In the genomic region with DNA sequence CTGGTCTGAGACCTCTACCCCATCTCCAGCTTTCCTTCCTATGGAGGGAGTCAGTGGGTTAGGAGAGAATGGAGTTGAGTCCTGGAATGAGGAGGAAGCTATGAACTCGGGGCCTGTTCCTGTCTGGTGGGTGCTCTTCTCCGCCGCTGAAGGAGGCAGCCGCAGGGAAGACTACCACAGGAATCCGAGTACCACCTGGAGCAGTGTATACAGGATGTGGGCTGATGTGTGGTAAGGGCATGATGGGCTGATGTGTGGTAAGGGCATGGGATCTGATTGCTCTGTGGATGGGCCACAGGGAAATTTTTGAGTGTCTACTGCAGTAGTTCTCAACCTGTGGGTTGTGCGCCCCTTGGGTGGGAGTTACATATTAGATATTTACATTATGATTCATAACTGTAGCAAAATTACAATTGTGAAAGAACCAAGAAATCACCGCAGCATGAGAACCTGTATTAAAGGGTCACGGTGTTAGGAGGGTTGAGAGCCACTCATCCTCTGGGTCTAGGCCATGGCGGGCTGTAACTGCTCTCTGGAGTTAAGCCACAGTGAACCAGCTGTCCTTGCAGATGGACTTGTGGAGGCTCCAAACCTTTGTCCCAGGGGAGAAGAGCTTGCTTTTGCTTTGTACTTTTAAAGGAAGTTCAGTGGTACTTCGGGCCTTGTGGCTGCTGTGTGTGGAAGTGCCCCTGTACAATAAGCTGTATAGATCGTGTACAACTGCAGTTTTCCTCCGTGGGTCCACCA, we compare ENCODE assay signal across 8 mouse cellular contexts. TPM values are rescaled to one million over a fixed set of nuclear protein-coding genes. Genes with fewer than 3 reads are reported as not detected.
DNase-seq lines count a peak whose midpoint lies in the region.

No protein-coding gene starts in this region.

- peak; percentile 20 to 29 for DNase-seq in heart, postnatal 36 days
- DNase-seq in heart, postnatal 4 days = no peak
- DNase-seq in 3T3-L1 (ENCODE audit: low read depth, low spot score) = peak; percentile 51
- DNase-seq in brain, adult 2 months (ENCODE audit: low read depth, low spot score) = peak; percentile 45
- DNase-seq in skeletal muscle tissue, adult 2 months (ENCODE audit: low read depth, low spot score) = peak; percentile 47
- no peak for DNase-seq in MN1 (ENCODE audit: low spot score)
- DNase-seq in layer of hippocampus, adult 11-12 months (ENCODE audit: low spot score) = no peak
- DNase-seq in spleen, postnatal 10 days (ENCODE audit: low spot score in 2 of 2) = no peak

- intact Hi-C loops in heart, postnatal 36 days (cut with DNase I) = no loop called here

RNA-seq across cellular contexts. Expression of a gene that starts 16.0 kb away (rescaled TPM):
- total RNA-seq in heart, postnatal 36 days (2021) = 1 to 10 TPM; 5.2 to 6.9 TPM
- 10 to 100 TPM; 30.2 to 30.8 TPM for total RNA-seq in heart, postnatal 4 days (2021)

Comparison
In these comparisons a context has a peak if more than half of its experiments do, and no peak if none do; other contexts are left out.
1. DNase-seq: peak in heart, postnatal 36 days (2 of 2), 3T3-L1 (single experiment), brain, adult 2 months (single experiment) and skeletal muscle tissue, adult 2 months (single experiment); none in heart, postnatal 4 days (single experiment), MN1 (single experiment), layer of hippocampus, adult 11-12 months (single experiment) and spleen, postnatal 10 days (0 of 2).